Mouse (Mus musculus): ENCODE data around the gene Fhdc1.

The Fhdc1 gene

GRCm38 (mm10) chr3:84472955-84473354 lies 7.3 kb downstream of the Fhdc1 start:
- no peak for DNase-seq

GRCm38 (mm10) chr3:84472527-84472926 lies 7.7 kb downstream of the Fhdc1 start:
- no peak for DNase-seq

GRCm38 (mm10) chr3:84471146-84471545 lies 9.1 kb downstream of the Fhdc1 start:
- no peak for DNase-seq

- DNase-seq = no peak
Observed at GRCm38 (mm10) chr3:84468111-84468453, 12.1 kb downstream of the Fhdc1 start.

- no peak for DNase-seq
Observed at GRCm38 (mm10) chr3:84467419-84468110, 12.7 kb downstream of the Fhdc1 start.

- no peak for DNase-seq
Observed at GRCm38 (mm10) chr3:84465822-84466500, 14.3 kb downstream of the Fhdc1 start.

- DNase-seq = no peak
Observed at GRCm38 (mm10) chr3:84461687-84462086, 18.5 kb downstream of the Fhdc1 start.

- peak; percentile 62 for DNase-seq
Observed at GRCm38 (mm10) chr3:84460952-84461351, 19.3 kb downstream of the Fhdc1 start.

- no peak for DNase-seq
Observed at GRCm38 (mm10) chr3:84460499-84460898, 19.7 kb downstream of the Fhdc1 start.

GRCm38 (mm10) chr3:84455733-84456417 lies 24.4 kb downstream of the Fhdc1 start:
- no peak for DNase-seq

- no peak for DNase-seq
Observed at GRCm38 (mm10) chr3:84450651-84451050, 29.6 kb downstream of the Fhdc1 start.

- no peak for DNase-seq
Observed at GRCm38 (mm10) chr3:84449015-84449414, 31.2 kb downstream of the Fhdc1 start.

GRCm38 (mm10) chr3:84447803-84448202 lies 32.4 kb downstream of the Fhdc1 start:
- DNase-seq = no peak

GRCm38 (mm10) chr3:84445838-84446237 lies 34.4 kb downstream of the Fhdc1 start:
- DNase-seq = peak; percentile 62

GRCm38 (mm10) chr3:84442890-84443289 lies 37.3 kb downstream of the Fhdc1 start:
- no peak for DNase-seq

GRCm38 (mm10) chr3:84439431-84440210 lies 40.6 kb downstream of the Fhdc1 start:
- DNase-seq = no peak

- no peak for DNase-seq
Observed at GRCm38 (mm10) chr3:84438840-84439239, 41.4 kb downstream of the Fhdc1 start.

GRCm38 (mm10) chr3:84438118-84438517 lies 42.1 kb downstream of the Fhdc1 start:
- DNase-seq = no peak

GRCm38 (mm10) chr3:84436947-84437346 lies 43.3 kb downstream of the Fhdc1 start:
- no peak for DNase-seq

- DNase-seq = peak; percentile 70
Observed at GRCm38 (mm10) chr3:84435288-84436043, 44.8 kb downstream of the Fhdc1 start.

GRCm38 (mm10) chr3:84432797-84433445 lies 47.3 kb downstream of the Fhdc1 start:
- no peak for DNase-seq

- no peak for DNase-seq
Observed at GRCm38 (mm10) chr3:84431257-84431656, 49.0 kb downstream of the Fhdc1 start.
